Mouse (Mus musculus) midbrain, embryonic 12.5 days (tissue): ENCODE results near the gene Glrx. TPM values are rescaled to one million over a fixed set of nuclear protein-coding genes. Genes with fewer than 3 reads are reported as not detected.

Experiments used
- polyA plus RNA-seq: library from polyadenylated mRNA; unstranded; fragments of >200 nt; fragmentation: Nextera tagmentation; extraction: Ambion mirVana; gene quantifications from 2 replicates; pipeline ENCODE4 v1.2.1, GENCODE M21; 2016

The Glrx gene
- polyA plus RNA-seq, 1 experiment from 2014 or later, result 25.0 TPM

Other genes starting within 250 kb of the Glrx start
- 2.8 and 4.6 TPM in 2 replicates for gene Ell2, start 133.1 kb upstream of the Glrx start, polyA plus RNA-seq
- gene Rhobtb3, start 104.1 kb downstream of the Glrx start, polyA plus RNA-seq, result 55.4 and 66.0 TPM in 2 replicates
- gene Spata9, start 127.3 kb downstream of the Glrx start, polyA plus RNA-seq, result 0.51 and 1.4 TPM in 2 replicates
- gene Rfesd, start 178.9 kb downstream of the Glrx start, polyA plus RNA-seq, result 20.3 and 20.9 TPM in 2 replicates
- gene Gpr150, start 217.1 kb downstream of the Glrx start, polyA plus RNA-seq, result 0.56 and 0.62 TPM in 2 replicates